Mouse (Mus musculus) left cerebral cortex, adult 18-20 months (tissue): ENCODE data around the gene Cfdp1. TPM values are rescaled to one million over a fixed set of nuclear protein-coding genes. Genes with fewer than 3 reads are reported as not detected.
A peak's percentile ranks its signal among the peaks of the same experiment; 100 is the strongest.

ENCODE experiments used
- DNase-seq, 2 experiments: peaks; one replicate each; pipeline ENCODE4 v3.0.0; 2021 to 2022; ENCODE audit warnings: low spot score in 2 of 2, mixed read lengths in 1 of 2
- total RNA-seq, 2 experiments: library from RNA; stranded (reverse); gene quantifications; 2 replicates each; pipeline ENCODE4 v1.2.3; 2021

Cfdp1 gene
- total RNA-seq, 2 experiments from 2014 or later, result 80.1 to 85.3 TPM

DNA sequence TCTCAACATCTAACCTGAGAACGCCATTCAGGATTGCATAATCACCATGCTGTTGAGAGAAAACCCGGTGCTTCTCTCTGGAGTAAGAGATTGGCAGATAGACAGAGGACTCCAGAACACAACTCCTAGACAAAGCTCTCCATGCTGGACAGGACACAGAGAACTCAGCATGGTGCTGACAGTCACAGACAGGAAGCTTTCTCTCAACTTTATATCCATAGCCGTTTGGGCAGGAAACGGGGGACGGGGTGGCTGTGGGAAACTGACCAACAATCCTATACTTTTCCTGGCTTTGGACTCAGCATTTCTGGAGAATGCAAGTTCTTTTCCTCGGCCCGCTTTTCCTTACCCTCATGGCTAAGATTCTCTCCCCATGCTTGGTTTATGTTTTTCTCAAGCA is 51.8 kb downstream of the Cfdp1 start:
- DNase-seq, result no peak

DNA sequence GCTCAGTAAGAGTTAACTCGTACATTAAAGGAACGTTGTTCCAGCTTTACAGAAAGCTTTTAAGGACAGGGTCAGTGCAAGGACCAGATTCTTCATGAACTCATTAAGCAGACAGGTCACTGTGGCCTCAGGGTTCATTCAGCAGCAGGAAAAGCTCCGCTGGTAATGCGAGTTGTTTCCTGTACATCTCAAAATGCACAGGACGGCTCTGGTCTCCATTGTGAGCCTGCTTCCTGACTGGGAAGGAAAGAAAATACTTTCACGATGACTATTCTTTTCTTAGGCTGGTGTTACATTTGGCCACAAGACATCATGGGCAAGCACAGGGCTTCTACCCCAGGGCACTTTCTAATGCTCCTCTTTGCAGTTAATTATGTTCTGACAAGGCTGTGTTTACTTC is 52.6 kb downstream of the Cfdp1 start:
- no peak for DNase-seq

DNA sequence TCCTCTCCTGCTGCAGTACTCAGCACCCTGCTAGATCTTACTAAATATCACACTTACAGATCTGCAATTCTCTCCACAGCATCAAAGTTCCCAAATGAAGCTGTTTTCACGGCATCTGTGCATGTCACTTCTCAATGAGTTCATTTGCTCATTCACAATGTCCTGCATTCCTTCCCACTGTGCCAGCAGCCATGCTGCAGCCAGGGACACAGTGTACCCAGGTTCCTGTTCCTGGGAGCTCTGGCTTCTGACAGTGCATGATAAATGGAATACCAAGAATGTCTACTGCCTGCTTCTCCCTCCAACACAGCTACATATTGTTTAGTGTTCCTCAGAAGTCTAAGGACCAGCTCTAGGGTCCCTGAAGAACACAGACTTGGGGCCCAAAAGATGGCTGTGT is 57.6 kb downstream of the Cfdp1 start:
- DNase-seq, result peak; percentile 9 to 27

GRCm38 (mm10) chr8:111793324-111793917 is 60.7 kb downstream of the Cfdp1 start:
- DNase-seq, result no peak

- DNase-seq, result no peak
Measured at GRCm38 (mm10) chr8:111789639-111790038, 64.5 kb downstream of the Cfdp1 start.

- DNase-seq, result no peak
Measured at GRCm38 (mm10) chr8:111789200-111789599, 64.9 kb downstream of the Cfdp1 start.

GRCm38 (mm10) chr8:111788497-111788896 is 65.6 kb downstream of the Cfdp1 start:
- DNase-seq, result no peak

- DNase-seq, result no peak
Measured at GRCm38 (mm10) chr8:111788085-111788484, 66.0 kb downstream of the Cfdp1 start.

DNA sequence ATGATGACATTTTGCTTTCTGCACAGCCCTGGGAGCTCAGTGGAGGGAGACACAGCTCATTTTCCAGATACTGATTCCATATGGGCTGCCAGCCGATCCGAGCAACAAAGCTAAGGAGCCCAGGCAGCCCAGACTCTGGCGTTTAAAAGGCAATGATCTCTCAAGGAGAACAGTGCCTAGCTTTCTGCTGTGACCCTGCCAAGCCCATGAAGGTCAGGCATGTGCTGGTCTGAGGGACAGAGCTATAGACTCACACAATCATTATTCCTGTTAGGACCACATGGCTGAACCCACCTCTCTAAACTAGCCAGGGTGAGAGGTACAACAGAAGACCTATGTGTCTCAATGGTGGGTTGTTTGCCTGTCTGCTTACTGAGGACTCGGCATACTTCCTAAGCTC is 66.4 kb downstream of the Cfdp1 start:
- no peak for DNase-seq

DNA sequence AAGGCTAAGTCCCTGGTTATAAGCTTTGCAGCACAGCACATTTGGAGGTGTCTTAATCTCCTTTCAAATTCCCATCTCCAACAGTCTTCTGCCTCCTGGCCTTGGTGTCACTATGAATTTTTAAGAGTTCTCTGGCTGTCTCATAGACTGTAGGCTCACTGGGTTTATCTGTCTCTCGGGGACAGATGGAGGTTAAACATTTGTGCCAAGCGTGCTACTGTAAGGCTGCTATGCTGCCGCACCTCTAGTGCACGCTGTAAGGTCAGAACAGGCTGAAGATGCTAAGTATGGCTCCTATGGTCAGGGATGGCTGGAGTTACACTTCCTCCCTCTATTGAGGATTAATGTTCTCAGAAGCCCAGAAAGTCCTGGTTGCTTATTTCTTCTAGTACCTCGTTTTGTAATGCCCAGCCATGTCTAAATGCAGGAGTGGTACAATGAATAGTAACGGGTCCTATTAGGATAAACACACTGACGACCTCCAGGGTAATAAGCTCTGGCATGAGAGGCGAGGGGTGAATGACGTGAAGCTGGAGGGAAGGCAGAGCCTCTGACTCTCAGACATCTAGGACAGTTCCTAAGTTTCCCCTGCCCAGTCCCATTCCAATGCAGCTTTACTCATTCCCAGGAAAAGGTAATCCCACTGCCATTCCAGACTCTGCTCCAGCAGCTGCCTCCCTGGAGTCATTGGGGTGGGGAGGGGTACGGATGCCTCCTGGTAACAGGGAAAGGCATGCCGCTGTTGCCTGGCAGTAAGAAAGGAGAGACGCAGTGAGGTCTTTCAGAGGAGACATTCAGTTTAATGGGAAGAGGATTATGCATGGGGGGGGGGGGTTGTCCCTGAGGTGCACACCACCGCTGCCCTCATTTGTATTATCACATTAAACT is 67.1 kb downstream of the Cfdp1 start:
- DNase-seq, result no peak

- no peak for DNase-seq
Measured at GRCm38 (mm10) chr8:111786116-111786515, 68.0 kb downstream of the Cfdp1 start.

DNA sequence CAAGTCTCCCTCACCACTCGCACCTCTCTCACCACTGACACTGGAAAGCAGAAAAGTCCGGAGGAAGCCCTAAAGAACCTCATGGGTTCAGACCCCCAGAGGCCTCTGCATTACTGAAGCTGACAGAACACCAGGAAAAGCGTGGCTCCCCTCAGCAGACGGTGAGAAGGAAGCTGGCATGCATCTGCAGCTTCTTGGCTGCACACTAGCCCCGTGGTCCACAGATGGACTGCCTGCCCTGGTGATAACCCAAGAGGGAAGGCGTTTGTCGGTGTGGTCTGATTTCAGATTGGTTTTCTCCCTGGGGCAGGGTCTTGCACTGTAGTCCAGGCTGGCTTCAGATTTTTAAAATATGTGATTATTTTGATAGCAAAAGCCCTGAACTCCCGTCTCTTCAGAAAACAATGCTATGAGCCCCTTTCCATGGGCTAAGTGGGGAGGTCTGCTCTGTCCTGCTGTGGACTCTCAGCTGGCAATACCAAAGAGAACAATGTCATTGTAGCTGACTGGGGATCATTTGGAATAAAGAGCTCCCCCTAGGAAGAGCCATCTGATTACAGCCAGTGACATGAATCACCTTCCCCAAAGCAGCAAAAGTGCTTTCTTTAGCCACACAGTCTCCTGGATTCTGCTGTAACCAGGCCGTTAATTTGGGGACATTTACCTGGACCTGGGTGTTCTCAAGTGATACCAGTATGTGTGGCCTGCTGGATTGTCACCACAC is 71.3 kb downstream of the Cfdp1 start:
- DNase-seq, result no peak

DNA sequence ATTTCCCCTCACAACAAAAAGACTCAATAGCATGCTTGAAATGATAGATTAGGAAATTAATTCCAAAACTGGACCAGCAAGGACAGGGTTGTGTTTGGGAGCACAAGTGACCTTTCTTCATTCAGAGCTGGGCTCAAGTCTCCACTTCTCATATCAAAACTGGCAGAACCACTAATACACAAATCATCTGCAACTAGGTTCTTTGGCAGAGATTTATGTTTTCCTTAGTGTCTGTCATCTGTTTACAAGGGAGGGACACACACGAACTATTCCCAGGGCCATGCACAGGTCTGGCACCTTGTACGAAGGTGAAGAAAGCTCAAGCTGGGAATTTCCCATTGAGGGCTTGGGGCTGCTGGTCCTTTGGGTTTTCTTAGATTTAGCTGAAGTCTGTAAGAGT is 71.9 kb downstream of the Cfdp1 start:
- DNase-seq, result no peak

DNA sequence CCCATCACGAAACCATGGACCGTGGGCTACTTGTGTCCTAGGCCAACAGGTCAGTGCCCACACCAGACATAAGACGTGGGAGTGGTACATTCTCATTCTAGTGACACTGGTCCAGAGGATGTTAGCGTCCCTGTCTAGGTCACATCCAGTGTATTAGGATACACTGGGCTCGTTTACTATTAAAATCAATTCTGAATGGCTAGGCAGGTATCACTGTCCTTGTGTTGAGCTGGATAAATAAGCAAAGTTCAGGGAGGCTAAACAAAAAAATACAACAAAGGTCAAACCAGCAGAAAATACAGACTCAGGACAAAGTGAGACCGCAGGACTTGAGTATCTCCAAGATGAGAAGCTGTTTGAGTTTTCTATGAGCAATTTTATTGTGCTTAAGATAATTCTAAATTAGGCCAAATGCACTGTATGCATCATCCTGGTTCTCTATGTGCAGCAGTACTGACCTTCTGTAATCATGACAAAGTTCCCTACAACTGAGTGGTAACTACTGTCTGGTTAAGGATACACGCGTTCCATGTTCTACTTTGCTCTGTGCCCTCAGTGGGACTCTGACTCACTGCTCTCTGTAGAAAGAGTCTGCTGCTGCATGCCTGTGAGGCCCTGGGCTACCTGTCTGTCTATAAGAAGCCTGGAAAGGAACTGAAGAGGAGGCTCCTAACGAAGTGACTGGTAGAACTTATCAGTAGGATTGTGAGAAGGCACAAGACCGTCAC is 73.2 kb downstream of the Cfdp1 start:
- DNase-seq, result no peak

- DNase-seq, result no peak
Measured at GRCm38 (mm10) chr8:111779690-111780089, 74.4 kb downstream of the Cfdp1 start.

DNA sequence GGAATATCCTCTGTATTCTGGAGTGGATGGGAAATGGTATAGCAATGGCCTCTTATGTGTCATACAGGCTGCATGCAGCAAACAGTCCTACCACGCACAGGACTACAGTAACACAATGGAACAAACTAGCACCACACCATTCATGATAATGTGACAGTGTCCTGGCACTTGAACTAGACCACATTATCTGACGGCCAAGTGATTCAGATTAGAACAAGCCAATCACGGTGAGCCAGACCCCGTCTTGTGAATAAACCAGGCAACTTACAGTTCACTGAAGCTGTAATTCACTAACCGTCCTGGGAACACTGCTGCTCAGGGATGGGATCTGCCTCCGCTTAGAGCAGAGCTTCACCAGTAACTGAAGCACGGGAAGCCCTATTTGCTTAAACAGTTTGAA is 75.3 kb downstream of the Cfdp1 start:
- DNase-seq, result no peak

DNA sequence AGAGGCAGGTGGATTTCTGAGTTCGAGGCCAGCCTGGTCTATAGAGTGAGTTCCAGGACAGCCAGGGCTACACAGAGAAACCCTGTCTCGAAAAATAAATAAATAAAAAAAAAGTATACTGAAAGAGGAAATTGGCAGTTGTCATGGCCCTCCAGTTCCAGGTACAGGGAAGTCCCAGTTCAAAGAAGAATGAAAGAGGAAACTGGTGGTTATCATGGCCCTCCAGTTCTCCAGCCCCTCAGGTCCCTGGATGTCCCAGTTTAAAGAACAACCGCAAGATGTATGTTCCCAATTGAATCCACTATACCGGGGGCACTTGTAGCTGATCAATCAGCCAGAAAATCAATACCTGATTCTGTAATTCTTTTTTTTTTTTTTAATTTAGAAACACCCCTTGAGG is 77.6 kb downstream of the Cfdp1 start:
- DNase-seq, result no peak

DNA sequence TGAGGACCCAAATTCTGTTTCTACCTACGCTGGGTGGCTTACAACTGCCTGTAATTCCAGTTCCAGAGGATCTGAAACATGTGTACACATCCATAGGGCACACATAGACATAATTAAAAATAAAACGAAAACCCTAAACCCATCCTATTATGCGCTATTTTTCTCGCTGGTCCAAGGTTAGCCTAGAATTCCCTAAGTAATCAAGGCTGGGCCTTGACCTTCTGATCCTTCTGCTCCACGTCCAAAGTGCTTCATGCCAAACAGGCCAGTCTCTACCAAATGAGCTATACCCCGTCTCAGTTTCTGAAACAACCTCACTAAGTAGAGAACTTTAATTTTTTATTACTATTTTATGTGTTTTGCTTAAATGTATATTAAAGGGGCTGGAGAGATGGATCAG is 78.3 kb downstream of the Cfdp1 start:
- no peak for DNase-seq

- DNase-seq, result no peak
Measured at GRCm38 (mm10) chr8:111773476-111773875, 80.6 kb downstream of the Cfdp1 start.

GRCm38 (mm10) chr8:111773057-111773456 is 81.0 kb downstream of the Cfdp1 start:
- DNase-seq, result no peak

- DNase-seq, result no peak
Measured at GRCm38 (mm10) chr8:111772083-111772482, 82.0 kb downstream of the Cfdp1 start.
